Mouse (Mus musculus) kidney, adult 2 months (tissue): ENCODE measurements around the gene E2f4.

Experiments used
- CTCF ChIP-seq: fragments of 200-500 bp; conservative IDR thresholded peaks from 2 replicates; pipeline ENCODE4 v1.5.1; 2011; ENCODE audit warnings: low read depth, mild to moderate bottlenecking, control low read depth, low read length, moderate library complexity, mixed read lengths; ENCODE audit not compliant: insufficient read depth, insufficient read length
- POLR2A ChIP-seq: fragments of 200-500 bp; IDR thresholded peaks from one replicate; pipeline ENCODE4 v1.6.1; 2011; ENCODE audit warnings: low read depth, low read length, control low read depth

- TF ChIP-seq CTCF = peak; percentile 93
- TF ChIP-seq POLR2A = no peak
Measured at GRCm38 (mm10) chr8:105290554-105291314, 6.7 kb upstream of the E2f4 start.
